Mouse (Mus musculus) testis, adult 2 months (tissue): ENCODE data around the gene Sh3pxd2a. TPM values are rescaled to one million over a fixed set of nuclear protein-coding genes. Genes with fewer than 3 reads are reported as not detected.

Experiments used
- H3K27ac ChIP-seq: fragments of 200-500 bp; 2 replicates; pipeline ENCODE4 v1.5.1; 2012; ENCODE audit warnings: low read depth, low read length; ENCODE audit not compliant: control insufficient read depth, insufficient read depth
- H3K27me3 ChIP-seq: fragments of 200-500 bp; 2 replicates; pipeline ENCODE4 v1.6.1; 2012; ENCODE audit warnings: mild to moderate bottlenecking, low read length, moderate library complexity; ENCODE audit not compliant: control insufficient read depth, insufficient read depth
- H3K36me3 ChIP-seq: fragments of 200-500 bp; 2 replicates; pipeline ENCODE4 v1.6.1; 2012; ENCODE audit warnings: mild to moderate bottlenecking, low read length; ENCODE audit not compliant: control insufficient read depth, insufficient read depth
- H3K4me1 ChIP-seq: fragments of 200-500 bp; 2 replicates; pipeline ENCODE4 v1.6.1; 2012; ENCODE audit warnings: low read length; ENCODE audit not compliant: control insufficient read depth, insufficient read depth
- H3K4me3 ChIP-seq: fragments of 200-500 bp; 2 replicates; pipeline ENCODE4 v1.5.1; 2012; ENCODE audit warnings: low read depth, mild to moderate bottlenecking, low read length, moderate library complexity, mixed read lengths; ENCODE audit not compliant: control insufficient read depth
- CTCF ChIP-seq: fragments of 200-500 bp; IDR thresholded peaks from 2 replicates; pipeline ENCODE4 v1.5.1; 2012; ENCODE audit warnings: low read depth, mild to moderate bottlenecking, inconsistent platforms, low read length, moderate library complexity; ENCODE audit not compliant: control insufficient read depth, insufficient read depth, insufficient replicate concordance
- POLR2A ChIP-seq: fragments of 200-500 bp; IDR thresholded peaks from 2 replicates; pipeline ENCODE4 v1.6.1; 2012; ENCODE audit warnings: low read depth, mild to moderate bottlenecking, inconsistent platforms, low read length, moderate library complexity; ENCODE audit not compliant: control insufficient read depth
- polyA plus RNA-seq: library from polyadenylated mRNA; depleted of rRNA; stranded (reverse); fragments of >200 nt; gene quantifications from 2 replicates; pipeline ENCODE4 v1.2.3, GENCODE M21; 2012

The Sh3pxd2a gene
- polyA plus RNA-seq, 1 experiment: 1.2 TPM

DNA sequence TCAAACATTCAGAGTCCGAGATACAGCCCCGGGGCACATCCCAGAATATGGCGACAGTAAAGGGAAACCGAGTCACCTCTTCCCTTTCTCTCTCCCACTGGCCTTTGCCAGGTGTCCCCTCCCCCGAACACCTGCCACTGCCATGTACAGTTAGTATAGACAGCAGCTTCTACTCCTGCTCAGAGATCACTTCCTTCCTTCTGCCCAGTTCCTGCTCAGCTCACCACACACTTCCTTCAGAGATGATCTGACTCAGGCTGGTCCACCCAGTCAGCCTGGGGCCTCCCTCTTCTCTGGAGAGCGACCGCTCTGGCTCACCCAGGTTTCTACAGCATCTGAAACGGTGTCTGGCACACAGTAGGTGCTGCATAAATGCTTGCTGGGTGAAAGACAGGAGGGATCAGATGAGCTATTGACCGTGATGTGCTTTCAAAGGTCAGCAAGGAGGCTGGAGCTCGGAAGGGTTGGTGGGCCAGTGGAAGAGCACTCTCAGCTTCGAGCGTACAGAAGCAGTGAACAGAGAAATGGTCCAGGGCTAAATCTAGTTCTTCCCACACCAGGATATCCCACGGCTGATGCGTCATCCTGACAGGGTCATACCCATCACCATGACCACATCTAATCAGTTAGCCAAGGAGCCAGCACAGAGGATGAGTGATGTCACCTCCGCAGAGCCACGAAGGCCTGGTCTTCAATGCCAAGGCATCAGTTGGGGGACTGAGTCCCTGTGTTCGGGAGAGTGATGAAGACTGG is 22.5 kb downstream of the Sh3pxd2a start:
- Histone ChIP-seq H3K36me3 (no peaks in the 10 kb centered on the region), H3K27me3 (no peaks in the 10 kb centered on the region), H3K4me3 (no peak overlapping the region), H3K4me1 (no peaks in the 10 kb centered on the region; the same call in 1 of the 2 replicates), H3K27ac (no peak overlapping the region)
- TF ChIP-seq POLR2A: no peak
- no peak for TF ChIP-seq CTCF

DNA sequence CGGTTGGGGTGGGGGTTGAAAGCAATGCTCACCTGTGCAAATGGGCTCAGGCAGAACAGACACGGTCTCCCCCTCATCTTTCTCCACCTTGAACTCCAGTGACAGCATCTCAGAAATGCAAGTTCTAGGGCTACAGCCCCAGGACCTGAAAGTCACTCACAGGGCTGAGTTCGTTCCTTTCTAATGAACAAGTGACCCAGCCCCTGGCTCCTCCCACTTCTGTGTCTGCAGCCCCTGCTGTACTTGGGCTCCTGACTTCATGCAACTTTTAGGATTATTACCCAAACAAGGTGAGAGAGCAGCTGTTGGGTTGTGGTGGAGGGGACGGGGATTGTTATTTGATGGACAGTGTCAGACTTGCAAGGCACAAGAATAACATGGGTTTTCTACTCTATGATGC is 23.2 kb downstream of the Sh3pxd2a start:
- H3K4me1 ChIP-seq: no peaks in the 10 kb centered on the region
- no peak for TF ChIP-seq POLR2A
- no peak for TF ChIP-seq CTCF
- no peaks in the 10 kb centered on the region for H3K36me3 ChIP-seq
- H3K27me3 ChIP-seq: no peaks in the 10 kb centered on the region
- H3K4me3 ChIP-seq: no peak overlapping the region
- no peak overlapping the region for H3K27ac ChIP-seq

DNA sequence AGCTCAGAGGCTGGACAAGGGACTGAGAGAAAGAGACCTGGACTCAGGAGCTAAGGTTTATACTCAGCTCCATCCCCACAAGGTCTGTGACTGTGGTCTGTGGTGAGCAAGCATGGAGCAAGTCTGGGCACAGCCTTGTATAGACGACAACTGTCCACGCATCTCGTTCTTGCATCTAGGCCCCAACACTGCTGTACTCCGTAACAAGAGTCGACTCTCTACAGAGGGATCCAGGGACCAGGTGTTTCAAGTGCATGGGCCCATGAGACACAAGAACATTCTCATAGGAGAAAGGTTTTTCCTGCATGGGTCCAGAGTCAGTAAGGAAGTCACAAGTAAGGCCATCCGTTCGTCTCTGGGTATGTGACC is 23.8 kb downstream of the Sh3pxd2a start:
- no peak overlapping the region for H3K27ac ChIP-seq
- no peaks in the 10 kb centered on the region for H3K4me1 ChIP-seq
- no peaks in the 10 kb centered on the region for H3K36me3 ChIP-seq
- H3K4me3 ChIP-seq: no peak overlapping the region
- no peaks in the 10 kb centered on the region for H3K27me3 ChIP-seq
- no peak for TF ChIP-seq POLR2A
- TF ChIP-seq CTCF: no peak

DNA sequence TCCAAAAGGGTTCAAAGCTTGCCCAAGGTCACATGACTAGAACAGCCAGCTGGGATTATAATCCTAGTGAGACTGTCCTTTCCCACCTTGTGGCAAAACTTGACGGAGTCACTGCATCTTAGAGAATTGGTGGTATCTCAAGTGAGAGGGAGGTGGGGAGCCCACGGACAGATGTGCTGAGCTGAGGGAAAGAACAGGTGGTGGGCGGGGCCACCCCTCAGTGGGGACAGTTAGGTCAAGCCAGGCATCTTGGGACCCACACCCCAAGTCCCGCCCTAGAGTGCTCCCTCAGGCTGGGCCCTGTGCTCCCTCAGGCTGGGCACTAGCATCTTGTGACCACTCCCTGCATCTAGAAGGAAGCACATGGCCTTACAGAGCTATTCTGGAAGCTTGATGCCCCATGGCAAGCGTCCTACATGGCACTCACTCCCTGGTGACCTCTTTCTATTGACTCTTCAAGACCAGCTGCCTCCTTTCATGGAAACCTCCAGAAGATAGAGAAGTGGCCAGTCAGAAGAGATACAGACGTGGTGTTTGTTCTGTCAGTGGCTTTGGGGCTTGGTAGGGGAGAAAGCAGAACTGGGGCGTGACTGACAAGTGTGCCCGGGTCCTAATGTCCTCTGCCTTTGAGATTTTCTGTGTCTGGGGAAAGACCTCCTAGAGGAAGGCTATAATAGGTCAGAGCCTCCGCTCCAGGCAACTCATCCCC is 24.3 kb downstream of the Sh3pxd2a start:
- H3K36me3 ChIP-seq: no peaks in the 10 kb centered on the region
- no peaks in the 10 kb centered on the region for H3K27me3 ChIP-seq
- H3K27ac ChIP-seq: no peak overlapping the region
- TF ChIP-seq POLR2A (no peak), CTCF (no peak)
- H3K4me1 ChIP-seq: no peaks in the 10 kb centered on the region
- no peak overlapping the region for H3K4me3 ChIP-seq

DNA sequence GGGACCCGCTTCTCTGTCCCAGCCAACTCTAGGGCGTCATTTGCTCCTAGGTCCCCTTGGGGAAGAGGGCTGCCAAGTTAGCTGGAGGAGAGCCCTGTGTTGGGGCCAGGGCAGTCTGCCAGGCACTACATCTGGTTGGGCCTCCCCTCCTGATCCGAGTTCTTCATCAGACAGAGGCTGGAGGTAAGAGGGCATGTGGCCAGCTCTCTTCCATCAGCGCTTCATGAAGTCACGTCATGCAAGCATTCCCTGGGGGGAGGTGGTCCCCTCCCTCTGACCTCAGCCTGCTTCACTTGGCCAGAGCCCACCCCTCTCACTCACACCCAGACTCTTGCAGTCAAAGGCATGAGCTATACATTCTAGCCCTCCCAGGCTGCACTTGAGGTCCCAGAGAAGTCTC is 25.8 kb downstream of the Sh3pxd2a start:
- TF ChIP-seq CTCF (no peak), POLR2A (no peak)
- H3K4me3 ChIP-seq: no peak overlapping the region
- H3K27ac ChIP-seq: no peak overlapping the region
- no peaks in the 10 kb centered on the region for H3K36me3 ChIP-seq
- no peaks in the 10 kb centered on the region for H3K4me1 ChIP-seq
- no peaks in the 10 kb centered on the region for H3K27me3 ChIP-seq

DNA sequence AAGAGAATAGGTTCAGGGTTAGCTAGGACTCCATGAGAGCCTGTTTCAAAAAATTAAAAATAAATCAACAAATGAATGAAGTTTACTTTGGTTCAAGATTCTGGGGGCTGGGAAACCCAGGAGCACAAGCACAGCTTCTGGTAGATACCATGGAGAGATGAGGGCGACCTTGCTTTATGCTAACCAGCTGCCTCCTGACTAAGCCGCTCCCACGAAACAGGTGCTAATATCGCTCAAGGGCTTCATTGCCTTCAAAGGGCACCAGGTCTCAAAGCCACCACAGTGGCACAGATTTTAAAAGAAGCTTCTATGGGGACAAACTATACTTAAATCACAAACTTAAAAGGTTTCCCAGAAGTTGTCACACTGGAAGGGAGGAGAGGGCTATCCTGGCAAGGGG is 27.2 kb downstream of the Sh3pxd2a start:
- Histone ChIP-seq H3K4me1 (no peaks in the 10 kb centered on the region), H3K27ac (no peak overlapping the region), H3K4me3 (no peak overlapping the region), H3K27me3 (no peaks in the 10 kb centered on the region), H3K36me3 (no peaks in the 10 kb centered on the region)
- TF ChIP-seq POLR2A: no peak
- no peak for TF ChIP-seq CTCF

DNA sequence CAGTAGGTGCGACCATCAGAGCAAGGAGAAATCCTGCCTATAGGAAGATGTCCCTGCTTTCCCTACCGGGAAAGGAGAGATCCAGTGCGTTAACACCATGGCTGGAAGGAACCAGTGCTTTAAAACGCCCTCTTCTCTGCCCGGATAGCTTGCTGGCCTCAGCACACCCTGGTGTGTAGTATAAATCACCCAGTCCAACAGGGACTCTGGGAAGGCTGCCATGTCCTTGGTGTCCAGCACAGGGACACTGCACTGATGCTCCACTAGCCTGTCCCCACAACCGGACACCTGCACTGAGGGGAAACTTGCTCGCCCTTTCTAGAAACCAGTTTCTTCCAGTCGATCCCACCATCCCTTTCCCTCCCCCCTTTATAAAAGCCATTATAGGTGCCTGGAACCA is 28.0 kb downstream of the Sh3pxd2a start:
- H3K4me1 ChIP-seq: no peaks in the 10 kb centered on the region
- no peaks in the 10 kb centered on the region for H3K36me3 ChIP-seq
- no peaks in the 10 kb centered on the region for H3K27me3 ChIP-seq
- no peak for TF ChIP-seq CTCF
- no peak for TF ChIP-seq POLR2A
- H3K4me3 ChIP-seq: no peak overlapping the region
- no peak overlapping the region for H3K27ac ChIP-seq

DNA sequence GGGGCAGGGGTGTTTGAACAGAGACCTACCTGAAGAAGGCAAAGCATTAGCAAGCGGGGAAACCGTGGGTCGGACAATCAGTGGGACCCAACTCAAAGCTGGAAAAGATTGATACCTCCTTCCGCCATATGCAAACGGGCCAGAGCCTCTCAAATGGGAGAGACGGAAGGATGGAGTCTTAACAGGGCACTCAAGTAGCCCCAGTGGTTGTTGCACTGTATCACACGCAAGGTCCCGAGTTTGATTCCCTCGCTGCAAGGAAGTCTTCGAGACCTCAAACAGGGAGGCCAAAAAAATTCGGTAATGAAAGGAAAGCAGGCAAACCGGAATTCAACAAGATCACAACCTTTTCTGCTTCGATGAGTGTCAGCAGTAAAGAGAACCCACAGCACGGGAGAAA is 29.5 kb downstream of the Sh3pxd2a start:
- TF ChIP-seq CTCF: no peak
- no peak for TF ChIP-seq POLR2A
- Histone ChIP-seq H3K27me3 (no peaks in the 10 kb centered on the region), H3K4me1 (no peaks in the 10 kb centered on the region), H3K27ac (no peak overlapping the region), H3K36me3 (no peaks in the 10 kb centered on the region), H3K4me3 (no peak overlapping the region)
